ENCODE assay signal across 13 mouse cellular contexts in genomic region chr1:36534595-36535058, GRCm38 (mm10). TPM values are rescaled to one million over a fixed set of nuclear protein-coding genes. Genes with fewer than 3 reads are reported as not detected.
DNase-seq lines count a peak whose midpoint lies in the region; ATAC-seq lines count a peak whose summit lies in the region.
"Had no signal": no experiment of that assay in that cellular context is flagged by ENCODE, and none has a peak within 500 bp of the region (broad histone marks: within the 10 kb centered on the region; RNA-seq: fewer than 3 reads in every experiment).

No protein-coding gene starts in this region.

- H3K9ac ChIP-seq in heart, embryonic 12.5 days = no peak overlapping the region
- no peak overlapping the region for H3K9ac ChIP-seq in intestine, embryonic 16.5 days (ENCODE audit: low read depth, low read length)
- H3K9ac ChIP-seq: neural tube, embryonic 13.5 days had no signal

- WGBS in heart, embryonic 12.5 days = 67% methylated on average over 6 of the region's 6 CpGs
- WGBS in intestine, embryonic 16.5 days = 69% methylated on average over 6 of the region's 6 CpGs

- ATAC-seq in heart, embryonic 12.5 days (ENCODE audit: insufficient number of reproducible peaks, low FRiP score) = no peak
- ATAC-seq in CD4-positive, CD25-positive, alpha-beta regulatory T cell, adult 4 months = peak; percentile 39
- 0 out of 2 replicates have a peak, but pooled peaks have one; percentile 35 for ATAC-seq in erythroblast, adult 5-6 weeks (replicated peaks; ENCODE audit: low FRiP score, poor library complexity, severe bottlenecking)
- ATAC-seq in intestine, embryonic 16.5 days = 0 out of 2 replicates have a peak, but pooled peaks have one; percentile 35

- no peak overlapping the region for H3K4me2 ChIP-seq in heart, embryonic 12.5 days
- H3K4me2 ChIP-seq in intestine, embryonic 16.5 days (ENCODE audit: low read depth, low read length) = no peak overlapping the region
- H3K4me2 ChIP-seq: neural tube, embryonic 13.5 days had no signal

- H3K4me1 ChIP-seq in heart, embryonic 12.5 days (replicated peaks) = peaks cover 76% of the 10 kb centered on the region
- H3K4me1 ChIP-seq in intestine, embryonic 16.5 days (ENCODE audit: control insufficient read depth, insufficient read depth, low read length) = no peaks in the 10 kb centered on the region
- H3K4me1 ChIP-seq: midbrain, embryonic 10.5 days had no signal

- H3K4me3 ChIP-seq in heart, embryonic 12.5 days = no peak overlapping the region
- H3K4me3 ChIP-seq in intestine, embryonic 16.5 days (ENCODE audit: low read length) = no peak overlapping the region
- H3K4me3 ChIP-seq: erythroblast, embryonic 14.5 days; midbrain, embryonic 10.5 days; neural tube, embryonic 13.5 days had no signal

- H3K9me3 ChIP-seq in heart, embryonic 12.5 days (replicated peaks) = no peaks in the 10 kb centered on the region
- no peaks in the 10 kb centered on the region for H3K9me3 ChIP-seq in intestine, embryonic 16.5 days (ENCODE audit: control insufficient read depth, low read length)
- H3K9me3 ChIP-seq: midbrain, embryonic 10.5 days; neural tube, embryonic 13.5 days had no signal

- peak; percentile 36 for DNase-seq in heart, adult 8-10 months (ENCODE audit: low spot score)
- no peak for DNase-seq in thymus, postnatal 0 days (ENCODE audit: low spot score)
- DNase-seq in layer of hippocampus, adult 8-10 months (ENCODE audit: low spot score in 2 of 2) = no peak
- no peak for DNase-seq in cerebellum, postnatal 4 days (ENCODE audit: low spot score in 2 of 2)
- DNase-seq: cerebellum, adult 18-20 months; thymus, adult 18-20 months had no signal

- H3K36me3 ChIP-seq in heart, embryonic 12.5 days = peaks cover 34% of the 10 kb centered on the region
- peaks cover 7% of the 10 kb centered on the region for H3K36me3 ChIP-seq in intestine, embryonic 16.5 days (ENCODE audit: control insufficient read depth, insufficient read depth, low read length)

- H3K27me3 ChIP-seq in heart, embryonic 12.5 days (replicated peaks) = no peaks in the 10 kb centered on the region
- H3K27me3 ChIP-seq in intestine, embryonic 16.5 days (replicated peaks; ENCODE audit: control insufficient read depth, insufficient read depth, low read length) = no peaks in the 10 kb centered on the region
- H3K27me3 ChIP-seq: neural tube, embryonic 13.5 days had no signal

- H3K27ac ChIP-seq in heart, embryonic 12.5 days (ENCODE audit: poor library complexity, severe bottlenecking) = no peak overlapping the region
- no peak overlapping the region for H3K27ac ChIP-seq in intestine, embryonic 16.5 days (ENCODE audit: low read length)
- H3K27ac ChIP-seq: midbrain, embryonic 10.5 days; neural tube, embryonic 13.5 days had no signal

RNA-seq across cellular contexts. Expression of gene Ankrd23, which starts 2.1 kb away (rescaled TPM):
- total RNA-seq in heart, adult 8-10 months (2022) = 100 to 1,000 TPM; 251 to 540 (median 405) TPM
- polyA plus RNA-seq in heart, embryonic 12.5 days (2016; fragmentation: Nextera tagmentation; extraction: Ambion mirVana) = 14.9 and 16.8 TPM in 2 replicates
- 100 to 1,000 TPM in 1 of 2 experiments, 10 to 100 TPM in 1; 39.3 to 112 TPM for polyA plus RNA-seq in CD4-positive, CD25-positive, alpha-beta regulatory T cell, adult 4 months (2017; shearing (Covaris generic))
- total RNA-seq in erythroblast, adult 5-6 weeks (2015; ENCODE audit: low replicate concordance) = 3.3 TPM in 1 of 2 replicates, not detected in the other
- 1.0 and 1.4 TPM in 2 replicates for total RNA-seq in erythroblast, adult 5-6 weeks (2017; ENCODE audit: low replicate concordance)
- polyA plus RNA-seq in intestine, embryonic 16.5 days (2015; fragmentation: Nextera tagmentation; extraction: Ambion mirVana) = 12.7 and 14.6 TPM in 2 replicates
- 10.0 and 12.0 TPM in 2 replicates for polyA plus RNA-seq in thymus, postnatal 0 days (2015; fragmentation: Nextera tagmentation; extraction: Ambion mirVana)
- 1 to 10 TPM; 3.7 to 7.7 (median 5.0) TPM for total RNA-seq in layer of hippocampus, adult 8-10 months (2022)

RNA-seq across cellular contexts. Expression of gene Gm42417, which starts 4.6 kb away (rescaled TPM):
- 100 to 1,000 TPM; 132 to 332 (median 244) TPM for total RNA-seq in heart, adult 8-10 months (2022)
- 0.40 TPM in 1 of 2 replicates, not detected in the other for polyA plus RNA-seq in heart, embryonic 12.5 days (2016; fragmentation: Nextera tagmentation; extraction: Ambion mirVana)
- polyA plus RNA-seq in CD4-positive, CD25-positive, alpha-beta regulatory T cell, adult 4 months (2017; shearing (Covaris generic)) = 1 to 10 TPM in 1 of 2 experiments, not detected in 1; 2.3 TPM
- not detected in 2 replicates for total RNA-seq in erythroblast, adult 5-6 weeks (2015; ENCODE audit: low replicate concordance)
- not detected in 2 replicates for total RNA-seq in erythroblast, adult 5-6 weeks (2017; ENCODE audit: low replicate concordance)
- polyA plus RNA-seq in intestine, embryonic 16.5 days (2015; fragmentation: Nextera tagmentation; extraction: Ambion mirVana) = 0.37 TPM in 1 of 2 replicates, not detected in the other
- polyA plus RNA-seq in thymus, postnatal 0 days (2015; fragmentation: Nextera tagmentation; extraction: Ambion mirVana) = 0.26 and 0.60 TPM in 2 replicates
- total RNA-seq in layer of hippocampus, adult 8-10 months (2022) = under 1 TPM in 1 of 4 experiments, not detected in 3; 0.38 TPM
- polyA plus RNA-seq: erythroblast, embryonic 14.5 days had no signal

RNA-seq across cellular contexts. Expression of gene Ankrd39, which starts 12.6 kb away (rescaled TPM):
- total RNA-seq in heart, adult 8-10 months (2022) = 1 to 10 TPM; 5.4 to 8.2 (median 7.1) TPM
- polyA plus RNA-seq in heart, embryonic 12.5 days (2016; fragmentation: Nextera tagmentation; extraction: Ambion mirVana) = 23.1 and 24.4 TPM in 2 replicates
- polyA plus RNA-seq in CD4-positive, CD25-positive, alpha-beta regulatory T cell, adult 4 months (2017; shearing (Covaris generic)) = 10 to 100 TPM; 19.4 to 23.9 TPM
- total RNA-seq in erythroblast, adult 5-6 weeks (2015; ENCODE audit: low replicate concordance) = 0.42 TPM in 1 of 2 replicates, not detected in the other
- 0.56 and 1.2 TPM in 2 replicates for total RNA-seq in erythroblast, adult 5-6 weeks (2017; ENCODE audit: low replicate concordance)
- 23.6 and 26.8 TPM in 2 replicates for polyA plus RNA-seq in intestine, embryonic 16.5 days (2015; fragmentation: Nextera tagmentation; extraction: Ambion mirVana)
- 20.0 and 22.7 TPM in 2 replicates for polyA plus RNA-seq in thymus, postnatal 0 days (2015; fragmentation: Nextera tagmentation; extraction: Ambion mirVana)
- total RNA-seq in layer of hippocampus, adult 8-10 months (2022) = 10 to 100 TPM; 10.3 to 18.2 (median 13.2) TPM

RNA-seq across cellular contexts. Expression of gene Cnnm3, which starts 23.0 kb away (rescaled TPM):
- total RNA-seq in heart, adult 8-10 months (2022) = 10 to 100 TPM in 3 of 4 experiments, 1 to 10 TPM in 1; 8.6 to 16.3 (median 11.7) TPM
- 2.2 and 3.4 TPM in 2 replicates for polyA plus RNA-seq in heart, embryonic 12.5 days (2016; fragmentation: Nextera tagmentation; extraction: Ambion mirVana)
- 1 to 10 TPM; 7.5 to 7.6 TPM for polyA plus RNA-seq in CD4-positive, CD25-positive, alpha-beta regulatory T cell, adult 4 months (2017; shearing (Covaris generic))
- 7.9 and 8.8 TPM in 2 replicates for total RNA-seq in erythroblast, adult 5-6 weeks (2015; ENCODE audit: low replicate concordance)
- 5.7 and 7.4 TPM in 2 replicates for total RNA-seq in erythroblast, adult 5-6 weeks (2017; ENCODE audit: low replicate concordance)
- polyA plus RNA-seq in intestine, embryonic 16.5 days (2015; fragmentation: Nextera tagmentation; extraction: Ambion mirVana) = 2.1 and 2.3 TPM in 2 replicates
- polyA plus RNA-seq in thymus, postnatal 0 days (2015; fragmentation: Nextera tagmentation; extraction: Ambion mirVana) = 3.3 and 3.8 TPM in 2 replicates
- total RNA-seq in layer of hippocampus, adult 8-10 months (2022) = 10 to 100 TPM; 33.3 to 47.2 (median 35.7) TPM

RNA-seq across cellular contexts. Expression of gene Sema4c, which starts 23.5 kb away (rescaled TPM):
- 10 to 100 TPM; 10.8 to 13.4 (median 11.2) TPM for total RNA-seq in heart, adult 8-10 months (2022)
- polyA plus RNA-seq in heart, embryonic 12.5 days (2016; fragmentation: Nextera tagmentation; extraction: Ambion mirVana) = 11.9 and 13.3 TPM in 2 replicates
- under 1 TPM in 1 of 2 experiments, not detected in 1; 0.22 TPM for polyA plus RNA-seq in CD4-positive, CD25-positive, alpha-beta regulatory T cell, adult 4 months (2017; shearing (Covaris generic))
- total RNA-seq in erythroblast, adult 5-6 weeks (2015; ENCODE audit: low replicate concordance) = not detected in 2 replicates
- 0.56 and 0.60 TPM in 2 replicates for total RNA-seq in erythroblast, adult 5-6 weeks (2017; ENCODE audit: low replicate concordance)
- 7.4 and 7.9 TPM in 2 replicates for polyA plus RNA-seq in intestine, embryonic 16.5 days (2015; fragmentation: Nextera tagmentation; extraction: Ambion mirVana)
- polyA plus RNA-seq in thymus, postnatal 0 days (2015; fragmentation: Nextera tagmentation; extraction: Ambion mirVana) = 5.5 and 6.0 TPM in 2 replicates
- 10 to 100 TPM; 13.8 to 18.3 (median 15.1) TPM for total RNA-seq in layer of hippocampus, adult 8-10 months (2022)
